Mouse (Mus musculus) cerebellum, adult 2 months (tissue): ENCODE data around the gene Apoa2. TPM values are rescaled to one million over a fixed set of nuclear protein-coding genes. Genes with fewer than 3 reads are reported as not detected.

ENCODE experiments used
- DNase-seq, 2 experiments: peaks; one replicate each; pipeline ENCODE4 v3.0.0; 2021
- H3K27ac ChIP-seq: fragments of 200-500 bp; 2 replicates; pipeline ENCODE4 v1.5.1; 2012; ENCODE audit warnings: low read length, control low read depth, inconsistent platforms; ENCODE audit not compliant: insufficient read depth
- H3K27me3 ChIP-seq: fragments of 200-500 bp; 2 replicates; pipeline ENCODE4 v1.6.1; 2012; ENCODE audit warnings: inconsistent platforms, mild to moderate bottlenecking, low read length, moderate library complexity; ENCODE audit not compliant: control insufficient read depth, insufficient read depth
- H3K4me1 ChIP-seq: fragments of 200-500 bp; 2 replicates; pipeline ENCODE4 v1.6.1; 2011; ENCODE audit warnings: low read length; ENCODE audit not compliant: control insufficient read depth, insufficient read depth
- H3K4me3 ChIP-seq: fragments of 200-500 bp; replicated peaks from 2 replicates; pipeline ENCODE3; 2011; ENCODE audit warnings: mild to moderate bottlenecking, low read depth, low read length, control low read depth; ENCODE audit not compliant: insufficient read depth
- CTCF ChIP-seq: fragments of 200-500 bp; IDR thresholded peaks from 2 replicates; pipeline ENCODE4 v1.5.1; 2011; ENCODE audit warnings: low read depth, mild to moderate bottlenecking, control low read depth, low read length, moderate library complexity, borderline replicate concordance; ENCODE audit not compliant: insufficient read depth
- POLR2A ChIP-seq: fragments of 200-500 bp; IDR thresholded peaks from 2 replicates; pipeline ENCODE4 v1.6.1; 2011; ENCODE audit warnings: low read length, control low read depth, borderline replicate concordance; ENCODE audit not compliant: insufficient read depth
- WGBS: fragments of 180-500 bp; shearing (Covaris S2); methylation state at CpG from one replicate; pipeline ENCODE4 v1.1.7; 2018; 5-methylcytosine and 5-hydroxymethylcytosine counted together
- polyA plus RNA-seq: library from polyadenylated mRNA; depleted of rRNA; stranded (reverse); fragments of >200 nt; gene quantifications from 2 replicates; pipeline ENCODE4 v1.2.3, GENCODE M21; 2012; rRNA removed

Apoa2 gene
- polyA plus RNA-seq, 1 experiment = 6.3 TPM

DNA sequence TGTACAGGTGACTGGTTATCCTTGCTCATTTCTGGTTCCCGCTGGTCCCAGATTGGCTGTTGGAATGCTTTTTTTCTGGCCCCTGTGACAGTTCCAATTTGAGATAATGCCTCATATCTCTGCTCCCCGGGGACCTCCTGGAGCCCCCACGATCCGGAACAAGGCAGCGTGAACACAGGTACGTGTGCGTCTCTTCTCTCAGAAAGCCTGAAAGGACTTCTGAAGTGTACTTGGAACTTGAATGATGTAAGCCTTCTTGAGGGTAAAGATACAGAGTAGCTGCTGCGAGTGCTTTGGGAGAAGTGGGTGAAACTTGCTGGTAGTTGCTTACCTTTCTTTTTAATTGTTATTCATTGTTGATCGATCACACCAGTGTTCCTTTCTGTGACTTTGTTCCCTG is 46.3 kb downstream of the Apoa2 start:
- TF ChIP-seq POLR2A = no peak
- no peak for TF ChIP-seq CTCF
- 37% methylated on average over 9 of the region's 9 CpGs for WGBS
- H3K27ac ChIP-seq = no peak overlapping the region
- no peak for DNase-seq
- peak overlapping the region; percentile 71 for H3K4me3 ChIP-seq
- H3K27me3 ChIP-seq = no peaks in the 10 kb centered on the region
- H3K4me1 ChIP-seq = no peaks in the 10 kb centered on the region

GRCm38 (mm10) chr1:171271622-171272021 is 46.8 kb downstream of the Apoa2 start:
- TF ChIP-seq POLR2A (no peak), CTCF (no peak)
- Histone ChIP-seq H3K27me3 (no peaks in the 10 kb centered on the region), H3K4me1 (no peaks in the 10 kb centered on the region), H3K4me3 (no peak overlapping the region), H3K27ac (no peak overlapping the region)
- no peak for DNase-seq
- WGBS = 54% methylated on average over 10 of the region's 10 CpGs

DNA sequence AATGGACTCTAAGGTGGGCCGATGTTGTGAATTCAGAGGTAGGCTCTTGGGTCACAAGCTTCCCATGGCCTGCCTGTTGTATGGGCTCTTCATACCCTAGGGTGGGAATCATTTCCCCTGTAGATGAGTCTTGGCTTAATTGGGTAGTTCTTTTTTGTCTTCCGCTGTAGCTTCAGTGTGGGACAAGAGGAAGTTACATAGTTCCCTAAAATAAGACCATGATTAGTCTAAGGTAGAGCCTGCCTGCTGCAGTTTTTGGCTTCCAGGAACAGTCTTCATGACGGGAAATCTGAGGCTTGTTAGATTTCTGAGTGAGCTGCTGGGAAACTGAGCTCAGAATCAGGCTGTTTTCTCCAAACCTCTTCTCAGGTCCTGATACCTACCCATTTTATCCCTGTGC is 47.2 kb downstream of the Apoa2 start:
- H3K27ac ChIP-seq = no peak overlapping the region
- DNase-seq = no peak
- H3K4me3 ChIP-seq = no peak overlapping the region
- no peaks in the 10 kb centered on the region for H3K4me1 ChIP-seq
- H3K27me3 ChIP-seq = no peaks in the 10 kb centered on the region
- 92% methylated on average over 3 of the region's 3 CpGs for WGBS
- TF ChIP-seq POLR2A (no peak), CTCF (no peak)

GRCm38 (mm10) chr1:171274171-171274570 is 49.3 kb downstream of the Apoa2 start:
- no peak for TF ChIP-seq CTCF
- Histone ChIP-seq H3K4me3 (no peak overlapping the region), H3K27me3 (no peaks in the 10 kb centered on the region), H3K4me1 (no peaks in the 10 kb centered on the region), H3K27ac (no peak overlapping the region)
- 87% methylated on average over 12 of the region's 12 CpGs for WGBS
- DNase-seq = no peak

DNA sequence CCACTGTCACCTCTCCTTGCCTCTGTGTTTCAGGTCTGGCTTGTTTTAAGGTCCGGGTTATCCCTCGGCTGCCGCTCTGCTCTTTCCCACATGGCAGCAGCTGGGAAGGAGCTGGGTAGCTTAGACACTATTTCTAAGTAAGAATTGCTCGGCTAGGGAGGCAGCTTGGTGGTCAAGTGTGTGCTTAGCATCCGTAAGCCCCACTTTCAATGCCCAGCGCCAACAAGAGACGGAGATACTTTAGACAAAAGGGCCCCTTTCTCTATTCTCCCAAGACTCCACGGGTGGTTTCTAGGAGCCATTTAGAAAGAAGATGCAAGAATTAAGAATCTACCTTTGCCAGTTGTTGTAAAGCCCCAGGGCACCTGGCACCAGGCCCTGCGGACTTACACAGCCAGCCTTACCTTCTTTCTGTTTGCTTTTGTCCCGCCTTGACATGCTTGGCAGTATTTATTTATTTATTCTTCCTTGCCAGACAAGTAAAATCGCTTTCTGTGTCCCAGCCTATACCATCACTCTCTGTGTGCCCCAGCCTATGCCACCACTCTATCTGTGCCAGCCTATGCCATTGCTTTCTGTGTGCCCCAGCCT is 50.4 kb downstream of the Apoa2 start:
- no peak overlapping the region for H3K4me3 ChIP-seq
- DNase-seq = no peak
- H3K27me3 ChIP-seq = no peaks in the 10 kb centered on the region
- no peak overlapping the region for H3K27ac ChIP-seq
- 73% methylated on average over 11 of the region's 11 CpGs for WGBS
- TF ChIP-seq CTCF (no peak), POLR2A (no peak)
- H3K4me1 ChIP-seq = peaks cover 6% of the 10 kb centered on the region; the same call in 1 of the 2 replicates

Other genes with a start within 250 kb of the Apoa2 start
- 2.0 and 2.4 TPM in 2 replicates for gene Fcgr2b, start 248.5 kb upstream of the Apoa2 start, polyA plus RNA-seq
- 0.18 and 0.22 TPM in 2 replicates for gene Fcgr4, start 206.1 kb upstream of the Apoa2 start, polyA plus RNA-seq
- 5.2 and 6.0 TPM in 2 replicates for gene Fcgr3, start 160.1 kb upstream of the Apoa2 start, polyA plus RNA-seq
- 5.6 and 8.0 TPM in 2 replicates for gene Cfap126, start 111.1 kb upstream of the Apoa2 start, polyA plus RNA-seq
- 302 and 305 TPM in 2 replicates for gene Sdhc, start 74.5 kb upstream of the Apoa2 start, polyA plus RNA-seq
- gene Mpz, start 74.3 kb upstream of the Apoa2 start, polyA plus RNA-seq = 0.16 and 0.34 TPM in 2 replicates
- 195 and 252 TPM in 2 replicates for gene Pcp4l1, start 28.8 kb upstream of the Apoa2 start, polyA plus RNA-seq
- gene Nr1i3, start 11.1 kb upstream of the Apoa2 start, polyA plus RNA-seq = 0.19 and 0.23 TPM in 2 replicates
- 85.5 and 92.7 TPM in 2 replicates for gene Tomm40l, start 2.5 kb upstream of the Apoa2 start, polyA plus RNA-seq
- 12.4 and 13.2 TPM in 2 replicates for gene Fcer1g, start 9.3 kb downstream of the Apoa2 start, polyA plus RNA-seq
- gene Adamts4, start 25.4 kb downstream of the Apoa2 start, polyA plus RNA-seq = 26.1 and 29.8 TPM in 2 replicates
- gene Ndufs2, start 26.3 kb downstream of the Apoa2 start, polyA plus RNA-seq = 282 and 283 TPM in 2 replicates
- 69.6 and 72.2 TPM in 2 replicates for gene B4galt3, start 45.3 kb downstream of the Apoa2 start, polyA plus RNA-seq
- 76.9 and 81.2 TPM in 2 replicates for gene Ppox, start 56.1 kb downstream of the Apoa2 start, polyA plus RNA-seq
- 76.6 and 77.5 TPM in 2 replicates for gene Usp21, start 62.9 kb downstream of the Apoa2 start, polyA plus RNA-seq
- gene Ufc1, start 70.0 kb downstream of the Apoa2 start, polyA plus RNA-seq = 96.4 and 109 TPM in 2 replicates
- 54.4 and 56.4 TPM in 2 replicates for gene Dedd, start 104.1 kb downstream of the Apoa2 start, polyA plus RNA-seq
- 68.2 TPM in 2 replicates for gene Nit1, start 120.6 kb downstream of the Apoa2 start, polyA plus RNA-seq
- 129 and 135 TPM in 2 replicates for gene Pfdn2, start 120.6 kb downstream of the Apoa2 start, polyA plus RNA-seq
- gene Klhdc9, start 135.7 kb downstream of the Apoa2 start, polyA plus RNA-seq = 7.9 and 8.2 TPM in 2 replicates
- 11.9 and 12.5 TPM in 2 replicates for gene Nectin4, start 145.0 kb downstream of the Apoa2 start, polyA plus RNA-seq
- gene Arhgap30, start 163.9 kb downstream of the Apoa2 start, polyA plus RNA-seq = 0.65 and 0.68 TPM in 2 replicates
- 98.7 and 107 TPM in 2 replicates for gene Usf1, start 186.3 kb downstream of the Apoa2 start, polyA plus RNA-seq
- 2.2 and 3.2 TPM in 2 replicates for gene Tstd1, start 193.8 kb downstream of the Apoa2 start, polyA plus RNA-seq
- 8.7 and 10.1 TPM in 2 replicates for gene F11r, start 212.5 kb downstream of the Apoa2 start, polyA plus RNA-seq